Mouse (Mus musculus): ENCODE results near the gene Ilf2. TPM values are rescaled to one million over a fixed set of nuclear protein-coding genes. Genes with fewer than 3 reads are reported as not detected.

Gene Ilf2
- total RNA-seq (2021) = 100 to 1,000 TPM; 107 to 109 TPM
- long read RNA-seq, transcript Ilf2-201 (14 exons, 2,027 nt) = major isoform, 135 of 151 reads
- long read RNA-seq, partial matches to known transcripts = 3 of 151 reads
- long read RNA-seq, other reads (novel, unspliced or antisense) = 10 of 151 reads

GRCm38 (mm10) chr3:90475831-90476611, at the start of gene Ilf2:
TSS of gene Ilf2 (plus strand) at chr3:90476126.
- DNase-seq (ENCODE audit: low spot score in 2 of 2) = peak; percentile 96

- DNase-seq (ENCODE audit: low spot score in 2 of 2) = no peak
Observed at GRCm38 (mm10) chr3:90427574-90427973, 48.4 kb upstream of the Ilf2 start.

GRCm38 (mm10) chr3:90428186-90428585, 47.7 kb upstream of the Ilf2 start:
- no peak for DNase-seq (ENCODE audit: low spot score in 2 of 2)

GRCm38 (mm10) chr3:90429576-90429975, 46.4 kb upstream of the Ilf2 start:
- no peak for DNase-seq (ENCODE audit: low spot score in 2 of 2)

- DNase-seq (ENCODE audit: low spot score in 2 of 2) = no peak
Observed at GRCm38 (mm10) chr3:90432348-90432747, 43.6 kb upstream of the Ilf2 start.

GRCm38 (mm10) chr3:90432811-90433219, 43.1 kb upstream of the Ilf2 start:
- no peak for DNase-seq (ENCODE audit: low spot score in 2 of 2)

- DNase-seq (ENCODE audit: low spot score in 2 of 2) = peak; percentile 100
Observed at GRCm38 (mm10) chr3:90433381-90434020, 42.4 kb upstream of the Ilf2 start, which contains the start of gene Ints3. TSS of gene Ints3 (minus strand) at chr3:90433622.

GRCm38 (mm10) chr3:90434073-90434730, 41.7 kb upstream of the Ilf2 start:
- no peak for DNase-seq (ENCODE audit: low spot score in 2 of 2)

- no peak for DNase-seq (ENCODE audit: low spot score in 2 of 2)
Observed at GRCm38 (mm10) chr3:90437131-90437530, 38.8 kb upstream of the Ilf2 start.

- DNase-seq (ENCODE audit: low spot score in 2 of 2) = no peak
Observed at GRCm38 (mm10) chr3:90440756-90441155, 35.2 kb upstream of the Ilf2 start.

- no peak for DNase-seq (ENCODE audit: low spot score in 2 of 2)
Observed at GRCm38 (mm10) chr3:90443977-90444376, 31.9 kb upstream of the Ilf2 start.

- DNase-seq (ENCODE audit: low spot score in 2 of 2) = no peak
Observed at GRCm38 (mm10) chr3:90445417-90446200, 30.3 kb upstream of the Ilf2 start.

GRCm38 (mm10) chr3:90446389-90447122, 29.4 kb upstream of the Ilf2 start:
- peak; percentile 65 to 78 for DNase-seq (ENCODE audit: low spot score in 2 of 2)

GRCm38 (mm10) chr3:90447123-90447494, 28.8 kb upstream of the Ilf2 start:
- DNase-seq (ENCODE audit: low spot score in 2 of 2) = no peak

GRCm38 (mm10) chr3:90448626-90449025, 27.3 kb upstream of the Ilf2 start:
- no peak for DNase-seq (ENCODE audit: low spot score in 2 of 2)

GRCm38 (mm10) chr3:90450874-90451273, 25.1 kb upstream of the Ilf2 start:
- no peak for DNase-seq (ENCODE audit: low spot score in 2 of 2)

GRCm38 (mm10) chr3:90451396-90452095, 24.4 kb upstream of the Ilf2 start:
- DNase-seq (ENCODE audit: low spot score in 2 of 2) = no peak

- no peak for DNase-seq (ENCODE audit: low spot score in 2 of 2)
Observed at GRCm38 (mm10) chr3:90454931-90455330, 21.0 kb upstream of the Ilf2 start.

- no peak for DNase-seq (ENCODE audit: low spot score in 2 of 2)
Observed at GRCm38 (mm10) chr3:90459727-90460126, 16.2 kb upstream of the Ilf2 start.

GRCm38 (mm10) chr3:90460315-90460714, 15.6 kb upstream of the Ilf2 start:
- no peak for DNase-seq (ENCODE audit: low spot score in 2 of 2)

Data from layer of hippocampus, postnatal 10 days (tissue).